Mouse (Mus musculus): ENCODE measurements around the gene Serpinb1a.

GRCm38 (mm10) chr13:32799131-32799530 lies 51.9 kb downstream of the Serpinb1a start:
- TF ChIP-seq CTCF (IDR thresholded peaks at IDR 0.05; ENCODE audit: borderline replicate concordance, insufficient read depth, low read length) (no peak), POLR2A (IDR thresholded peaks at IDR 0.05; ENCODE audit: low read depth, low read length) (no peak)

All from embryonic fibroblast, embryonic 13.5 days (primary cell).